Mouse (Mus musculus): Measurements from ENCODE around the gene Oxct2b. TPM values are rescaled to one million over a fixed set of nuclear protein-coding genes. Genes with fewer than 3 reads are reported as not detected.

The Oxct2b gene
- total and polyA plus RNA-seq, 3 experiments = not detected

DNA sequence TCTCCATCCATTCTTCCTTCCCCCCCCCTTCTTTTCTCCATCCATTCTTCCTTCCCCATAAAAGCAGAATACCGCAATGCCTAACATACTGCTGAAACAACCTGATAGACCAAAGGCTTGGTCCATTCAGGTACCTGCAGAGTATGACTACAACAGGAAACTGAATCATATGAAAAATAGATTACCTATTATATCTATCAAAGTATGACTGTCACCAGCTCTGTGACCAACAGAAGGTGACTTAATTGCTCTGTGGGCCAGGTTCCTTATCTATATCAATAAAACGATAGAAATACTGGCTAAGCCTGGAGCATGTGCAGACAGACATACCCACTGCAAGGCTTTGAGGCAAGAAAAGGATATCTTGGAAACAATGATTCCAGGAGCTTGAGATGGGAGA is 39.4 kb downstream of the Oxct2b start:
- no peak for DNase-seq (ENCODE audit: extremely low read depth)
- dilution Hi-C loops (cut with MboI; ENCODE audit: extremely low pct_ligation_motif_present, extremely low pct_unique_long_range_greater_than_20kb, low sequenced_read_pairs) = no loop called here
- Histone ChIP-seq H3K36me3 (replicated peaks in 1 of 2; ENCODE audit: control insufficient read depth in 1 of 2, insufficient read depth in 1 of 2, low read length in 1 of 2) (no peaks in the 10 kb centered on the region), H3K4me3 (replicated peaks in 1 of 3; ENCODE audit: low read depth in 2 of 3, low read length in 2 of 3, poor library complexity in 1 of 3) (no peak overlapping the region), H3K9ac (ENCODE audit: insufficient read depth, low read depth) (no peak overlapping the region), H3K4me2 (ENCODE audit: insufficient read depth, low read depth, poor library complexity, severe bottlenecking) (no peak overlapping the region), H3K4me1 (ENCODE audit: control insufficient read depth in 1 of 2, insufficient read depth in 2 of 2) (no peaks in the 10 kb centered on the region), H3K79me2 (replicated peaks; ENCODE audit: control insufficient read depth, extremely low read depth, insufficient read depth, poor library complexity, severe bottlenecking) (no peaks in the 10 kb centered on the region), H3K27me3 (replicated peaks) (peaks cover 68% of the 10 kb centered on the region), H3K27ac (ENCODE audit: insufficient read depth, low read depth) (no peak overlapping the region), H3K9me3 (replicated peaks; ENCODE audit: low read length) (peaks cover 3% of the 10 kb centered on the region)
- no peak for TF ChIP-seq MXI1 (IDR thresholded peaks at IDR 0.05; ENCODE audit: low read depth, low read length)
- no peak for TF ChIP-seq USF1 (IDR thresholded peaks at IDR 0.05; ENCODE audit: low read depth, low read length)
- no peak for TF ChIP-seq ELF1 (IDR thresholded peaks at IDR 0.05; ENCODE audit: low read depth, low read length)
- no peak for TF ChIP-seq HCFC1 (IDR thresholded peaks at IDR 0.05; ENCODE audit: low read depth, low read length)
- no peak for TF ChIP-seq E2F4 (IDR thresholded peaks at IDR 0.05; ENCODE audit: insufficient replicate concordance, low read depth, low read length)
- no peak for TF ChIP-seq CTCF (conservative IDR thresholded peaks at IDR 0.05 in 1 of 2, IDR thresholded peaks at IDR 0.05 in 1 of 2; ENCODE audit: low read depth in 2 of 2, low read length in 2 of 2)
- no peak for TF ChIP-seq USF2 (conservative IDR thresholded peaks at IDR 0.05; ENCODE audit: low read depth, low read length)
- TF ChIP-seq JUN (IDR thresholded peaks at IDR 0.05; ENCODE audit: insufficient read depth, low read depth, low read length) = no peak
- no peak for TF ChIP-seq TBP (conservative IDR thresholded peaks at IDR 0.05; ENCODE audit: low read depth, low read length)
- TF ChIP-seq BHLHE40 (IDR thresholded peaks at IDR 0.05; ENCODE audit: low read depth, low read length) = no peak
- no peak for TF ChIP-seq IRF4 (IDR thresholded peaks at IDR 0.05; ENCODE audit: low read depth, low read length)
- TF ChIP-seq ZKSCAN1 (IDR thresholded peaks at IDR 0.05; ENCODE audit: borderline replicate concordance, low read depth, low read length) = no peak
- no peak for TF ChIP-seq MAZ (IDR thresholded peaks at IDR 0.05; ENCODE audit: low read depth, low read length)
- no peak for TF ChIP-seq MAX (IDR thresholded peaks at IDR 0.05; ENCODE audit: low read length)
- TF ChIP-seq TCF12 (IDR thresholded peaks at IDR 0.05; ENCODE audit: low read depth, low read length) = no peak
- no peak for TF ChIP-seq POLR2A (IDR thresholded peaks at IDR 0.05; ENCODE audit: low read depth, low read length)
- no peak for TF ChIP-seq ZMIZ1 (IDR thresholded peaks at IDR 0.05; ENCODE audit: low read depth, low read length)
- no peak for TF ChIP-seq ZNF384 (IDR thresholded peaks at IDR 0.05; ENCODE audit: low read depth, low read length)
- no peak for TF ChIP-seq RCOR1 (conservative IDR thresholded peaks at IDR 0.05; ENCODE audit: low read depth, low read length)
- TF ChIP-seq CHD1 (IDR thresholded peaks at IDR 0.05; ENCODE audit: low read depth, low read length) = no peak
- in situ Hi-C loops (cut with MboI; ENCODE audit: low pct_ligation_motif_present, low pct_unique_long_range_greater_than_20kb, low sequenced_read_pairs) = loop anchor here (5.0 kb wide), 1 partner anchor 47 kb away; the partner anchor contains the start of gene Nt5c1a

DNA sequence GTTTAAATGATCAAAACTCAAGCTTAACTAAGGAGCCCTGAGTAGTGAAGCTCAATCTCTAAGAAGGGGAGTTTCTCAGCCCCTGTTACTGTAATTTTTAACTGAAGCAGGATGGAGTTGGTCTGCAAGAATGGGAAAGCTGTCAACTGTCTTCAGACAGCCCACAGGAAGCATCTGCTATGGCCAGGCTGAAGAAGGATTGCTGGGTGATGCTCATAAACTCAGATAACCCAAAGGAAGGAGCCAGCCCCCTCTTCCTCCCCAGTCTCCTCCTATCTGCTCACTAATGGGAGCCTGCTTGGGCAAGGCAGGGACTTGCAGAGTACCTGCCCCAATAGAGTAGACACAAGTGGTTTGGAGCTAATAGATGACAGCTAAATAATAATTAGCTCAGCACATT is 39.8 kb downstream of the Oxct2b start:
- H3K9ac ChIP-seq (ENCODE audit: insufficient read depth, low read depth) = no peak overlapping the region
- no peak overlapping the region for H3K4me3 ChIP-seq (replicated peaks in 1 of 3; ENCODE audit: low read depth in 2 of 3, low read length in 2 of 3, poor library complexity in 1 of 3)
- dilution Hi-C loops (cut with MboI; ENCODE audit: extremely low pct_ligation_motif_present, extremely low pct_unique_long_range_greater_than_20kb, low sequenced_read_pairs) = no loop called here

More for the DNA sequence above, 39.8 kb downstream of the Oxct2b start:
- Histone ChIP-seq H3K79me2 (replicated peaks; ENCODE audit: control insufficient read depth, extremely low read depth, insufficient read depth, poor library complexity, severe bottlenecking) (no peaks in the 10 kb centered on the region), H3K36me3 (replicated peaks in 1 of 2; ENCODE audit: control insufficient read depth in 1 of 2, insufficient read depth in 1 of 2, low read length in 1 of 2) (no peaks in the 10 kb centered on the region), H3K9me3 (replicated peaks; ENCODE audit: low read length) (peaks cover 3% of the 10 kb centered on the region), H3K27me3 (replicated peaks) (peaks cover 72% of the 10 kb centered on the region), H3K4me1 (ENCODE audit: control insufficient read depth in 1 of 2, insufficient read depth in 2 of 2) (no peaks in the 10 kb centered on the region), H3K4me2 (ENCODE audit: insufficient read depth, low read depth, poor library complexity, severe bottlenecking) (no peak overlapping the region), H3K27ac (ENCODE audit: insufficient read depth, low read depth) (no peak overlapping the region)
- in situ Hi-C loops (cut with MboI; ENCODE audit: low pct_ligation_motif_present, low pct_unique_long_range_greater_than_20kb, low sequenced_read_pairs) = loop anchor here (5.0 kb wide), 1 partner anchor 46 kb away; the partner anchor contains the start of gene Nt5c1a
- DNase-seq (ENCODE audit: extremely low read depth) = no peak
- TF ChIP-seq MYC (IDR thresholded peaks at IDR 0.05; ENCODE audit: low read depth, low read length) (no peak), UBTF (IDR thresholded peaks at IDR 0.05; ENCODE audit: low read depth, low read length) (no peak), POLR2A (IDR thresholded peaks at IDR 0.05; ENCODE audit: low read depth, low read length) (no peak), USF1 (IDR thresholded peaks at IDR 0.05; ENCODE audit: low read depth, low read length) (no peak), TCF12 (IDR thresholded peaks at IDR 0.05; ENCODE audit: low read depth, low read length) (no peak), TBP (conservative IDR thresholded peaks at IDR 0.05; ENCODE audit: low read depth, low read length) (no peak), KAT2A (IDR thresholded peaks at IDR 0.05; ENCODE audit: insufficient replicate concordance, low read length) (no peak), ZC3H11A (IDR thresholded peaks at IDR 0.05; ENCODE audit: low read depth, low read length) (no peak), CHD1 (IDR thresholded peaks at IDR 0.05; ENCODE audit: low read depth, low read length) (no peak), MAFK (IDR thresholded peaks at IDR 0.05; ENCODE audit: insufficient replicate concordance, low read length) (no peak)

Measured in CH12.LX (cell line).